8 mouse cellular contexts compared by ENCODE assay signal in genomic region chr17:45619386-45620256, GRCm38 (mm10). TPM values are rescaled to one million over a fixed set of nuclear protein-coding genes. Genes with fewer than 3 reads are reported as not detected.
A peak's percentile ranks its signal among the peaks of the same experiment; 100 is the strongest.
DNase-seq lines count a peak whose midpoint lies in the region; ATAC-seq and TF ChIP-seq lines count a peak whose summit lies in the region.

No protein-coding gene starts in this region.

- H3K9ac ChIP-seq in lung, postnatal 0 days (replicated peaks; ENCODE audit: low read depth) = 0 out of 2 replicates have a peak overlapping the region, but pooled peaks have one; percentile 3

- no peaks in the 10 kb centered on the region for H3K27me3 ChIP-seq in lung, postnatal 0 days (replicated peaks; ENCODE audit: insufficient read depth, low read length)

- no peaks in the 10 kb centered on the region for H3K9me3 ChIP-seq in lung, postnatal 0 days (ENCODE audit: low read length)

- peak overlapping the region; percentile 32 for H3K4me2 ChIP-seq in lung, postnatal 0 days (replicated peaks; ENCODE audit: low read depth, low read length)

- no peak for TF ChIP-seq CTCF in left cerebral cortex, adult 2 months (IDR thresholded peaks at IDR 0.05)
- no peak for TF ChIP-seq CTCF in lung, postnatal 0 days (IDR thresholded peaks at IDR 0.05)

- no peaks in the 10 kb centered on the region for H3K36me3 ChIP-seq in lung, postnatal 0 days (ENCODE audit: insufficient read depth, low read length)

- intact Hi-C loops in left cerebral cortex, adult 2 months (cut with DNase I) = loop anchor here (10.0 kb wide), 1 partner anchor 145 kb away; the partner anchor contains the start of gene Spats1
- intact Hi-C loops in left cerebral cortex, postnatal 4 days (cut with DNase I) = no loop called here

- H3K4me1 ChIP-seq in lung, postnatal 0 days (ENCODE audit: insufficient read depth, low read depth, low read length) = no peaks in the 10 kb centered on the region; the same call in 1 of the 2 replicates

- no peak; the same call in 1 of the 2 replicates for TF ChIP-seq EP300 in lung, postnatal 0 days (IDR thresholded peaks at IDR 0.05)

- ATAC-seq in lung, postnatal 0 days = peak; percentile 80

- 0 out of 2 replicates have a peak overlapping the region, but pooled peaks have one; percentile 13 for H3K4me3 ChIP-seq in left cerebral cortex, adult 2 months
- H3K4me3 ChIP-seq in lung, postnatal 0 days (ENCODE audit: low read depth, low read length) = no peak overlapping the region

- DNase-seq in left cerebral cortex, adult 2 months (ENCODE audit: extremely low spot score in 1 of 2, low spot score in 2 of 2) = no peak
- no peak for DNase-seq in left cerebral cortex, adult 11 months (ENCODE audit: low spot score)
- DNase-seq in heart, adult 18-20 months = peak; percentile 61 to 75
- peak; percentile 44 for DNase-seq in kidney, adult 9 months
- peak; percentile 48 for DNase-seq in lung, postnatal 0 days (ENCODE audit: low spot score)
- DNase-seq in testis, postnatal 14 days (ENCODE audit: low spot score) = peak; percentile 24
- no peak for DNase-seq in spleen, adult 12 weeks (ENCODE audit: low spot score)
- no peak for DNase-seq in left cerebral cortex, postnatal 4 days

- H3K27ac ChIP-seq in left cerebral cortex, adult 2 months = peak overlapping the region; percentile 0; the same call in 1 of the 2 replicates
- peak overlapping the region; percentile 55 for H3K27ac ChIP-seq in lung, postnatal 0 days (ENCODE audit: low read length)

- 20% methylated on average over 20 of the region's 20 CpGs for WGBS in lung, postnatal 0 days

RNA-seq across cellular contexts. Expression of gene Mymx, which starts 17.7 kb away (rescaled TPM):
- total RNA-seq in left cerebral cortex, adult 2 months (2021) = not detected
- total RNA-seq in heart, adult 18-20 months (2021) = not detected
- not detected in 2 replicates for polyA plus RNA-seq in lung, postnatal 0 days (2015; fragmentation: Nextera tagmentation; extraction: Ambion mirVana)
- total RNA-seq in left cerebral cortex, postnatal 4 days (2021) = not detected

RNA-seq across cellular contexts. Expression of gene Slc29a1, which starts 20.2 kb away (rescaled TPM):
- 10 to 100 TPM; 19.7 to 23.6 TPM for total RNA-seq in left cerebral cortex, adult 2 months (2021)
- total RNA-seq in heart, adult 18-20 months (2021) = 10 to 100 TPM; 65.0 to 67.4 TPM
- 99.8 and 120 TPM in 2 replicates for polyA plus RNA-seq in lung, postnatal 0 days (2015; fragmentation: Nextera tagmentation; extraction: Ambion mirVana)
- 10 to 100 TPM; 68.8 to 69.9 TPM for total RNA-seq in left cerebral cortex, postnatal 4 days (2021)

RNA-seq across cellular contexts. Expression of gene Capn11, which starts 39.5 kb away (rescaled TPM):
- 1 to 10 TPM in 1 of 2 experiments, under 1 TPM in 1; 0.25 to 1.5 TPM for total RNA-seq in left cerebral cortex, adult 2 months (2021)
- under 1 TPM; 0.17 to 0.57 TPM for total RNA-seq in heart, adult 18-20 months (2021)
- polyA plus RNA-seq in lung, postnatal 0 days (2015; fragmentation: Nextera tagmentation; extraction: Ambion mirVana) = 0.08 TPM in 1 of 2 replicates, not detected in the other
- total RNA-seq in left cerebral cortex, postnatal 4 days (2021) = 1 to 10 TPM in 1 of 2 experiments, under 1 TPM in 1; 0.14 to 3.6 TPM

RNA-seq across cellular contexts. Expression of gene Hsp90ab1, which starts 46.5 kb away (rescaled TPM):
- 1,000 to 10,000 TPM; 1,492 to 1,507 TPM for total RNA-seq in left cerebral cortex, adult 2 months (2021)
- 1,000 to 10,000 TPM; 1,354 to 1,581 TPM for total RNA-seq in heart, adult 18-20 months (2021)
- polyA plus RNA-seq in lung, postnatal 0 days (2015; fragmentation: Nextera tagmentation; extraction: Ambion mirVana) = 607 and 696 TPM in 2 replicates
- 1,000 to 10,000 TPM; 1,680 to 1,682 TPM for total RNA-seq in left cerebral cortex, postnatal 4 days (2021)

RNA-seq across cellular contexts. Expression of gene Slc35b2, which starts 55.9 kb away (rescaled TPM):
- 10 to 100 TPM; 21.5 to 26.3 TPM for total RNA-seq in left cerebral cortex, adult 2 months (2021)
- total RNA-seq in heart, adult 18-20 months (2021) = 10 to 100 TPM; 23.4 to 26.0 TPM
- polyA plus RNA-seq in lung, postnatal 0 days (2015; fragmentation: Nextera tagmentation; extraction: Ambion mirVana) = 84.8 and 85.1 TPM in 2 replicates
- total RNA-seq in left cerebral cortex, postnatal 4 days (2021) = 10 to 100 TPM; 39.2 to 40.2 TPM

Comparison
In these comparisons a context has a peak if more than half of its experiments do, and no peak if none do; other contexts are left out.
1. DNase-seq: peak in heart, adult 18-20 months (2 of 2), kidney, adult 9 months (single experiment), lung, postnatal 0 days (single experiment) and testis, postnatal 14 days (single experiment); none in left cerebral cortex, adult 2 months (0 of 2), left cerebral cortex, adult 11 months (single experiment), spleen, adult 12 weeks (single experiment) and left cerebral cortex, postnatal 4 days (single experiment).